Mouse (Mus musculus) CH12.LX (cell line): ENCODE measurements around the gene Dcaf15. TPM values are rescaled to one million over a fixed set of nuclear protein-coding genes. Genes with fewer than 3 reads are reported as not detected.

Experiments
- DNase-seq: peaks from one replicate; pipeline ENCODE4 v3.0.0-alpha.2; 2013; ENCODE audit errors: extremely low read depth
- H3K27ac ChIP-seq: 2 replicates; pipeline ENCODE4 v1.5.1; 2012; ENCODE audit warnings: low read depth, mild to moderate bottlenecking, control low read depth, moderate library complexity; ENCODE audit not compliant: insufficient read depth
- H3K27me3 ChIP-seq: replicated peaks from 2 replicates; pipeline ENCODE3; 2012; ENCODE audit warnings: inconsistent platforms
- H3K36me3 ChIP-seq, 2 experiments: replicated peaks in 1 of 2; 2 replicates each; pipeline versions ENCODE3 to v1.6.1; 2012; ENCODE audit warnings: inconsistent platforms in 1 of 2, low read length in 1 of 2, mild to moderate bottlenecking in 1 of 2, mixed read lengths in 1 of 2, moderate library complexity in 1 of 2; ENCODE audit not compliant: control insufficient read depth in 1 of 2, insufficient read depth in 1 of 2
- H3K4me1 ChIP-seq, 2 experiments: 2 replicates each; pipeline ENCODE4 v1.6.1; 2012; ENCODE audit warnings: inconsistent platforms in 1 of 2, moderate library complexity in 1 of 2; ENCODE audit not compliant: insufficient read depth in 2 of 2, control insufficient read depth in 1 of 2
- H3K4me2 ChIP-seq: 2 replicates; pipeline ENCODE4 v1.6.1; 2012; ENCODE audit warnings: low read depth, mild to moderate bottlenecking, control low read depth; ENCODE audit not compliant: poor library complexity, insufficient read depth, severe bottlenecking
- H3K4me3 ChIP-seq, 3 experiments: fragments of 150-350 bp in 1 of 3; sonication (generic) in 1 of 3; replicated peaks in 1 of 3; 2 replicates each; pipeline versions ENCODE3 to v1.5.1; 2011 to 2012; ENCODE audit warnings: low read depth in 2 of 3, low read length in 2 of 3, mild to moderate bottlenecking in 2 of 3, moderate library complexity in 2 of 3, control low read depth in 1 of 3, improper control_type of control experiment in 1 of 3, inconsistent platforms in 1 of 3, mixed read lengths in 1 of 3; ENCODE audit not compliant: poor library complexity in 1 of 3
- H3K79me2 ChIP-seq: replicated peaks from 2 replicates; pipeline ENCODE4 v1.6.1; 2012; ENCODE audit warnings: mild to moderate bottlenecking, moderate library complexity; ENCODE audit not compliant: control insufficient read depth, poor library complexity, insufficient read depth, severe bottlenecking; ENCODE audit errors: extremely low read depth
- H3K9ac ChIP-seq: 2 replicates; pipeline ENCODE4 v1.6.1; 2012; ENCODE audit warnings: low read depth, mild to moderate bottlenecking, control low read depth, moderate library complexity; ENCODE audit not compliant: insufficient read depth
- H3K9me3 ChIP-seq: replicated peaks from 2 replicates; pipeline ENCODE3; 2012; ENCODE audit warnings: low read length, inconsistent platforms, mixed read lengths
- CHD2 ChIP-seq: IDR thresholded peaks from 2 replicates; pipeline ENCODE4 v1.6.1; 2011; ENCODE audit warnings: low read length, improper control_type of control experiment
- CTCF ChIP-seq, 2 experiments: IDR thresholded peaks in 1 of 2; conservative IDR thresholded peaks in 1 of 2; 2 replicates each; pipeline ENCODE4 v1.5.1; 2011 to 2012; ENCODE audit warnings: low read depth in 2 of 2, low read length in 2 of 2, improper control_type of control experiment in 1 of 2, inconsistent platforms in 1 of 2, mild to moderate bottlenecking in 1 of 2, moderate library complexity in 1 of 2
- ELF1 ChIP-seq: IDR thresholded peaks from 2 replicates; pipeline ENCODE4 v1.6.1; 2014; ENCODE audit warnings: low read depth, mild to moderate bottlenecking, inconsistent platforms, low read length, improper control_type of control experiment
- EP300 ChIP-seq: IDR thresholded peaks from 2 replicates; pipeline ENCODE4 v1.6.1; 2011; ENCODE audit warnings: low read length, improper control_type of control experiment
- GABPA ChIP-seq: IDR thresholded peaks from 2 replicates; pipeline ENCODE4 v1.6.1; 2012; ENCODE audit warnings: low read depth, low read length, improper control_type of control experiment, inconsistent platforms; ENCODE audit not compliant: insufficient replicate concordance
- HCFC1 ChIP-seq: IDR thresholded peaks from 2 replicates; pipeline ENCODE4 v1.6.1; 2012; ENCODE audit warnings: low read depth, mild to moderate bottlenecking, inconsistent platforms, low read length, improper control_type of control experiment
- IRF4 ChIP-seq: IDR thresholded peaks from 2 replicates; pipeline ENCODE4 v1.6.1; 2014; ENCODE audit warnings: low read depth, mild to moderate bottlenecking, inconsistent platforms, low read length, improper control_type of control experiment
- JUND ChIP-seq: conservative IDR thresholded peaks from 2 replicates; pipeline ENCODE4 v1.6.1; 2011; ENCODE audit warnings: low read depth, low read length, improper control_type of control experiment
- KAT2A ChIP-seq: IDR thresholded peaks from 2 replicates; pipeline ENCODE4 v1.6.1; 2012; ENCODE audit warnings: low read length, improper control_type of control experiment, inconsistent platforms; ENCODE audit not compliant: insufficient replicate concordance
- MAX ChIP-seq: IDR thresholded peaks from 2 replicates; pipeline ENCODE4 v1.6.1; 2011; ENCODE audit warnings: low read length, improper control_type of control experiment
- MEF2A ChIP-seq: IDR thresholded peaks from 2 replicates; pipeline ENCODE4 v1.6.1; 2014; ENCODE audit warnings: low read depth, mild to moderate bottlenecking, inconsistent platforms, low read length, improper control_type of control experiment, borderline replicate concordance
- NRF1 ChIP-seq: IDR thresholded peaks from 2 replicates; pipeline ENCODE4 v1.6.1; 2014; ENCODE audit warnings: low read depth, mild to moderate bottlenecking, inconsistent platforms, low read length, improper control_type of control experiment, moderate library complexity
- PAX5 ChIP-seq: IDR thresholded peaks from 2 replicates; pipeline ENCODE4 v1.6.1; 2012; ENCODE audit warnings: low read length, inconsistent platforms, mixed read lengths
- POLR2A ChIP-seq: IDR thresholded peaks from 2 replicates; pipeline ENCODE4 v1.6.1; 2011; ENCODE audit warnings: low read depth, mild to moderate bottlenecking, improper control_type of control experiment, low read length
- POLR2AphosphoS2 ChIP-seq: IDR thresholded peaks from 2 replicates; pipeline ENCODE4 v1.6.1; 2011; ENCODE audit warnings: low read depth, low read length, improper control_type of control experiment
- RAD21 ChIP-seq: IDR thresholded peaks from 2 replicates; pipeline ENCODE4 v1.6.1; 2011; ENCODE audit warnings: low read depth, mild to moderate bottlenecking, low read length, improper control_type of control experiment, moderate library complexity
- SIN3A ChIP-seq: IDR thresholded peaks from 2 replicates; pipeline ENCODE4 v1.6.1; 2012; ENCODE audit warnings: low read length, improper control_type of control experiment, inconsistent platforms
- SMC3 ChIP-seq: IDR thresholded peaks from 2 replicates; pipeline ENCODE4 v1.6.1; 2011; ENCODE audit warnings: low read depth, low read length, improper control_type of control experiment
- TBP ChIP-seq: conservative IDR thresholded peaks from 2 replicates; pipeline ENCODE4 v1.6.1; 2011; ENCODE audit warnings: low read depth, low read length, improper control_type of control experiment
- USF1 ChIP-seq: IDR thresholded peaks from 2 replicates; pipeline ENCODE4 v1.6.1; 2014; ENCODE audit warnings: low read depth, mild to moderate bottlenecking, inconsistent platforms, low read length, improper control_type of control experiment
- ZKSCAN1 ChIP-seq: IDR thresholded peaks from 2 replicates; pipeline ENCODE4 v1.6.1; 2012; ENCODE audit warnings: low read depth, inconsistent platforms, low read length, improper control_type of control experiment, borderline replicate concordance
- ZMIZ1 ChIP-seq: IDR thresholded peaks from 2 replicates; pipeline ENCODE4 v1.6.1; 2012; ENCODE audit warnings: low read depth, mild to moderate bottlenecking, inconsistent platforms, low read length, improper control_type of control experiment
- ZNF384 ChIP-seq: IDR thresholded peaks from 2 replicates; pipeline ENCODE4 v1.6.1; 2012; ENCODE audit warnings: low read depth, low read length, improper control_type of control experiment, inconsistent platforms
- dilution Hi-C: fragments of 300-500 bp; cut with MboI; formaldehyde crosslinking; loops from 2 replicates; pipeline ENCODE4 v1.14.3; 2020; ENCODE audit warnings: low sequenced_read_pairs; ENCODE audit not compliant: extremely low pct_unique_long_range_greater_than_20kb, extremely low pct_ligation_motif_present
- in situ Hi-C: fragments of 300-500 bp; cut with MboI; formaldehyde crosslinking; loops from 3 replicates; pipeline ENCODE4 v1.14.3; 2019; ENCODE audit warnings: low sequenced_read_pairs, low pct_ligation_motif_present, low pct_unique_long_range_greater_than_20kb, mixed read lengths
- polyA plus RNA-seq: library from polyadenylated mRNA; unstranded; fragments of >175 nt; gene quantifications from 2 replicates; pipeline ENCODE4 v1.2.1, GENCODE M21; 2012; ENCODE audit warnings: low read depth; ENCODE audit not compliant: insufficient read length
- total RNA-seq, 2 experiments: library from RNA; depleted of rRNA; stranded (reverse); fragments of 300-350 nt in 1 of 2; fragments of >200 nt in 1 of 2; gene quantifications; 2 replicates each; pipeline ENCODE4 v1.2.3; 2012 to 2014

Dcaf15 gene
- total and polyA plus RNA-seq, 3 experiments = 39.3 to 50.7 (median 47.9) TPM

DNA sequence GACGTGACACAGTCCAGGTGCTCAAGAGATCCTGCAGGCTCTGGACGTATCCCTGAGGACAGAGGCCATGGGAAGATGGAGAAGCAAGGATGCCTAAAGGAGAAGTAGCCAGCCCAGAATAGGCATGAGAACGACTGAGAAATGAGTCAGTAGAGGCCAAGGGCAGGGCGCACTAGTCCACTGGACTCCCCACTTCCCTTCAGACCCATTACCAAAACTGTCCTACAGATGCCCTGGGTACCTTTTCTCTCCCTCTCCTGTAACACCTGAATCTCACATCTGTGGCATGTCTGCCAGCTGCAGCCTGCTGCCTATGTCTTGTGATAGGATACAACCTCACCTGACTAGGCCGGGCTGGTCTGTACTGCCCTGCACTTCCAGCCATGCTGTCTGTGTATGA, 34.3 kb downstream of the Dcaf15 start:
- DNase-seq = no peak
- in situ Hi-C loops (no loop called here), dilution Hi-C loops (no loop called here)
- Histone ChIP-seq H3K9me3 (no peaks in the 10 kb centered on the region), H3K4me1 (peaks cover 16 to 46% of the 10 kb centered on the region in 2 experiments), H3K79me2 (peaks cover 14% of the 10 kb centered on the region), H3K4me2 (no peak overlapping the region), H3K36me3 (peaks cover 14 to 42% of the 10 kb centered on the region in 2 experiments), H3K27ac (no peak overlapping the region), H3K27me3 (no peaks in the 10 kb centered on the region), H3K9ac (no peak overlapping the region), H3K4me3 (no peak overlapping the region)
- no peak for TF ChIP-seq POLR2AphosphoS2
- TF ChIP-seq ZNF384 = no peak
- no peak for TF ChIP-seq SIN3A
- no peak for TF ChIP-seq TBP
- no peak for TF ChIP-seq HCFC1
- no peak for TF ChIP-seq MAX
- TF ChIP-seq GABPA = no peak
- no peak for TF ChIP-seq ZMIZ1
- TF ChIP-seq JUND = no peak
- TF ChIP-seq EP300 = no peak
- TF ChIP-seq USF1 = no peak
- TF ChIP-seq PAX5 = no peak

DNA sequence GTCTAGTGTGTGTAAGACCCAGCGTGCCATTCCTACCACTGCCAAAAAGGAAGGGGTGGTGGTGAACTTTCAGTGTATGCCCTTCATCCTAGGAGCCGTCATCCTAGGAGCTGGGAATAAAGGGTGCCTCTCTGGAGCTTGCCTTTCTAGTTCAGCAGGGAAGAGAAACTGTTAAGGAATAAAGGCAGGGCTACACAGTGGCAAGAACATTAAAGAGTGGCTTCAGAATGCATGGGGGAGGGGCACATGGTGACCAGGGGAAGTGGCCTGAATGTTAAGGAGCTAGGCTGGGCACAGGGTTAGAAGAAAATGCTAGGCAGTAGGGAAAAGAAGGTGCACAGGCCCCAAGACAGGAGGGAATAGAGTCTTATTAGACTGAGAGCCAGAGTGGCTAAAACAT, 34.8 kb downstream of the Dcaf15 start:
- TF ChIP-seq RAD21 = no peak
- dilution Hi-C loops = no loop called here
- peaks cover 14% of the 10 kb centered on the region for H3K79me2 ChIP-seq
- H3K9ac ChIP-seq = no peak overlapping the region
- H3K36me3 ChIP-seq = peaks cover 10 to 37% of the 10 kb centered on the region in 2 experiments
- no peaks in the 10 kb centered on the region for H3K27me3 ChIP-seq
- DNase-seq = no peak
- peaks cover 16 to 51% of the 10 kb centered on the region in 2 experiments for H3K4me1 ChIP-seq
- H3K27ac ChIP-seq = no peak overlapping the region
- H3K4me2 ChIP-seq = no peak overlapping the region
- H3K9me3 ChIP-seq = no peaks in the 10 kb centered on the region
- H3K4me3 ChIP-seq = no peak overlapping the region
- in situ Hi-C loops = no loop called here

DNA sequence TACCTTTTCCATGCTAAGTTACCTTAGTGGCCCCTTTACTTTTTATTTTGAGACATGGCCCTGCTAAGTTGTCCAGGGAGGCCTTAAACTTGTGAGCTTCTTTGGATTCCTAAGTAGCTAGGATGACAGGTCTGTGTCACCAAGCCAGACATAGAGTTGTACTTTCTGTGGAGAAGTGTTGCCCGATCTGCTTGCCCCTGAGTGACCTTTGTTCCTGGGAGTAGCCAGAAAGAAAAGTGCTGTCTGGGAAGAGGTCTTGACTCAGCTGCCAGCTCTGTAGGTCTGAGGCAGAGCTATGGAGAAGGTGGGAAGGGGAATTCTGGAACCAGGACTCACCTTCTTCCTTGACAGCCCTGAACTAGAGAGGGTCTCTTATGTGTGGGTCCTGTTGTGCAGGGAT, 35.4 kb downstream of the Dcaf15 start:
- peaks cover 4 to 31% of the 10 kb centered on the region in 2 experiments for H3K36me3 ChIP-seq
- DNase-seq = no peak
- no peak overlapping the region for H3K4me2 ChIP-seq
- in situ Hi-C loops = no loop called here
- no peak overlapping the region for H3K9ac ChIP-seq
- H3K9me3 ChIP-seq = no peaks in the 10 kb centered on the region
- dilution Hi-C loops = no loop called here
- no peaks in the 10 kb centered on the region for H3K27me3 ChIP-seq
- no peak overlapping the region for H3K27ac ChIP-seq
- TF ChIP-seq MAX = no peak
- TF ChIP-seq SIN3A = no peak
- no peak for TF ChIP-seq CTCF (conservative IDR thresholded peaks at IDR 0.05 in 1 of 2, IDR thresholded peaks at IDR 0.05 in 1 of 2; ENCODE audit: low read depth in 2 of 2, low read length in 2 of 2)
- no peak for TF ChIP-seq IRF4
- no peak for TF ChIP-seq GABPA
- no peak for TF ChIP-seq PAX5
- TF ChIP-seq ELF1 = no peak
- TF ChIP-seq NRF1 = no peak
- no peak for TF ChIP-seq JUND
- TF ChIP-seq MEF2A = no peak
- TF ChIP-seq USF1 = no peak
- no peak for TF ChIP-seq RAD21
- no peak for TF ChIP-seq POLR2A
- no peak for TF ChIP-seq KAT2A
- no peak for TF ChIP-seq ZKSCAN1
- TF ChIP-seq TBP = no peak
- TF ChIP-seq SMC3 = no peak
- no peak for TF ChIP-seq HCFC1
- TF ChIP-seq CHD2 = no peak
- TF ChIP-seq, all 38 proteins: peak for 0
- Histone ChIP-seq H3K79me2 (peaks cover 14% of the 10 kb centered on the region; the same call in 1 of the 2 replicates), H3K4me3 (no peak overlapping the region), H3K4me1 (peaks cover 18 to 57% of the 10 kb centered on the region in 2 experiments)
